Mouse (Mus musculus) inflammation-experienced regulatory T-cells, adult 6 months (primary cell): Measurements from ENCODE around the gene Zfp385a. TPM values are rescaled to one million over a fixed set of nuclear protein-coding genes. Genes with fewer than 3 reads are reported as not detected.

Experiments used
- ATAC-seq: one replicate; pipeline ENCODE4 v1.8.0; 2017
- polyA plus RNA-seq, 3 experiments: library from polyadenylated mRNA; unstranded; fragments of 100-300 nt; shearing (Covaris generic); gene quantifications; one replicate each; pipeline ENCODE4 v1.2.1; 2017

Zfp385a gene
- polyA plus RNA-seq, 3 experiments from 2014 or later: not detected

GRCm38 (mm10) chr15:103335488-103336235 is 4.2 kb downstream of the Zfp385a start:
- no peak for ATAC-seq

GRCm38 (mm10) chr15:103335040-103335439 is 4.9 kb downstream of the Zfp385a start:
- no peak for ATAC-seq

- no peak for ATAC-seq
Observed at GRCm38 (mm10) chr15:103334194-103334593, 5.7 kb downstream of the Zfp385a start.

- ATAC-seq: no peak
Observed at GRCm38 (mm10) chr15:103333738-103334137, 6.2 kb downstream of the Zfp385a start.

GRCm38 (mm10) chr15:103333081-103333615 is 6.7 kb downstream of the Zfp385a start:
- no peak for ATAC-seq

- ATAC-seq: peak; percentile 83
Observed at GRCm38 (mm10) chr15:103323455-103324247, 16.2 kb downstream of the Zfp385a start.

GRCm38 (mm10) chr15:103323070-103323454 is 16.8 kb downstream of the Zfp385a start:
- ATAC-seq: no peak

GRCm38 (mm10) chr15:103322396-103322795 is 17.5 kb downstream of the Zfp385a start:
- no peak for ATAC-seq

- no peak for ATAC-seq
Observed at GRCm38 (mm10) chr15:103321076-103321475, 18.8 kb downstream of the Zfp385a start.

- no peak for ATAC-seq
Observed at GRCm38 (mm10) chr15:103318201-103318816, 21.6 kb downstream of the Zfp385a start.

- ATAC-seq: no peak
Observed at GRCm38 (mm10) chr15:103317731-103318130, 22.2 kb downstream of the Zfp385a start.

- ATAC-seq: no peak
Observed at GRCm38 (mm10) chr15:103317120-103317519, 22.8 kb downstream of the Zfp385a start.

- ATAC-seq: no peak
Observed at GRCm38 (mm10) chr15:103315979-103316776, 23.7 kb downstream of the Zfp385a start.

GRCm38 (mm10) chr15:103315011-103315502 is 24.8 kb downstream of the Zfp385a start:
- ATAC-seq: no peak

- no peak for ATAC-seq
Observed at GRCm38 (mm10) chr15:103314181-103314580, 25.7 kb downstream of the Zfp385a start.

- ATAC-seq: no peak
Observed at GRCm38 (mm10) chr15:103313495-103314095, 26.3 kb downstream of the Zfp385a start.

- ATAC-seq: no peak
Observed at GRCm38 (mm10) chr15:103310365-103310910, 29.5 kb downstream of the Zfp385a start, which contains the start of gene Gpr84. Gene Gpr84, minus strand, starts transcription at chr15:103310612.

- ATAC-seq: no peak
Observed at GRCm38 (mm10) chr15:103308876-103309580, 30.9 kb downstream of the Zfp385a start.

GRCm38 (mm10) chr15:103308056-103308875 is 31.6 kb downstream of the Zfp385a start:
- no peak for ATAC-seq

GRCm38 (mm10) chr15:103307125-103307524 is 32.8 kb downstream of the Zfp385a start:
- ATAC-seq: peak; percentile 61
